Mouse (Mus musculus) central nervous system, embryonic 14 days (tissue): Measurements from ENCODE around the gene Zfp462. TPM values are rescaled to one million over a fixed set of nuclear protein-coding genes. Genes with fewer than 3 reads are reported as not detected.

Source experiments
- polyA plus RNA-seq: library from polyadenylated mRNA; depleted of rRNA; stranded (reverse); fragments of >200 nt; gene quantifications from 2 replicates; pipeline ENCODE4 v1.2.3, GENCODE M21; 2012; rRNA removed

The Zfp462 gene
- 66.0 and 84.3 TPM in 2 replicates for polyA plus RNA-seq

GRCm38 (mm10) chr4:54944921-54945430 is at the start of gene Zfp462:
Zfp462 (plus strand) TSS chr4:54945048.

